Mouse (Mus musculus) embryonic facial prominence, embryonic 11.5 days (tissue): Measurements from ENCODE around the gene Klk12. TPM values are rescaled to one million over a fixed set of nuclear protein-coding genes. Genes with fewer than 3 reads are reported as not detected.

ENCODE experiments used
- ATAC-seq: fragments of 200-750 bp; cut with Nextera tagmentation; replicated peaks from 2 replicates; pipeline ENCODE4 v1.8.0; 2017; ENCODE audit warnings: low read depth; ENCODE audit not compliant: insufficient number of reproducible peaks, low FRiP score, low TSS enrichment
- DNase-seq: peaks from one replicate; pipeline ENCODE4 v3.0.0-alpha.2; 2015; ENCODE audit warnings: low spot score
- H3K27ac ChIP-seq: fragments of 300-500 bp; sonication (generic); replicated peaks from 2 replicates; pipeline ENCODE4 v1.5.1; 2014; ENCODE audit warnings: mild to moderate bottlenecking, low read depth, low read length, control low read depth
- H3K27me3 ChIP-seq: fragments of 300-500 bp; sonication (generic); 2 replicates; pipeline ENCODE4 v1.6.1; 2014; ENCODE audit warnings: mild to moderate bottlenecking, low read length, moderate library complexity, mixed read lengths; ENCODE audit not compliant: control insufficient read depth, insufficient read depth
- H3K36me3 ChIP-seq: fragments of 300-500 bp; sonication (generic); replicated peaks from 2 replicates; pipeline ENCODE4 v1.6.1; 2014; ENCODE audit warnings: low read depth, mild to moderate bottlenecking, low read length, moderate library complexity, mixed read lengths; ENCODE audit not compliant: control insufficient read depth, insufficient read depth
- H3K4me1 ChIP-seq: fragments of 300-500 bp; sonication (generic); 2 replicates; pipeline ENCODE4 v1.6.1; 2014; ENCODE audit warnings: low read length, mixed read lengths; ENCODE audit not compliant: control insufficient read depth, insufficient read depth
- H3K4me2 ChIP-seq: fragments of 300-500 bp; sonication (generic); 2 replicates; pipeline ENCODE4 v1.6.1; 2014; ENCODE audit warnings: low read depth, mild to moderate bottlenecking, control low read depth, low read length, moderate library complexity
- H3K4me3 ChIP-seq: fragments of 300-500 bp; sonication (generic); 2 replicates; pipeline ENCODE4 v1.5.1; 2014; ENCODE audit warnings: low read depth, low read length, control low read depth
- H3K9ac ChIP-seq: fragments of 300-500 bp; sonication (generic); replicated peaks from 2 replicates; pipeline ENCODE4 v1.6.1; 2014; ENCODE audit warnings: mild to moderate bottlenecking, control low read depth, low read length
- H3K9me3 ChIP-seq: fragments of 300-500 bp; sonication (generic); replicated peaks from 2 replicates; pipeline ENCODE4 v1.6.1; 2016; ENCODE audit warnings: mild to moderate bottlenecking, low read length, inconsistent platforms, mixed read lengths; ENCODE audit not compliant: control insufficient read depth
- WGBS: fragments of 180-500 bp; shearing (Covaris S2); extraction: QIAGEN DNeasy Blood & Tissue Kit; methylation state at CpG from one replicate; pipeline ENCODE4 v1.1.7; 2014; 5-methylcytosine and 5-hydroxymethylcytosine counted together
- polyA plus RNA-seq: library from polyadenylated mRNA; unstranded; fragments of >200 nt; fragmentation: Nextera tagmentation; extraction: Ambion mirVana; gene quantifications from 2 replicates; pipeline ENCODE4 v1.2.1, GENCODE M21; 2014

The Klk12 gene
- polyA plus RNA-seq, 1 experiment from 2014 or later = not detected

DNA sequence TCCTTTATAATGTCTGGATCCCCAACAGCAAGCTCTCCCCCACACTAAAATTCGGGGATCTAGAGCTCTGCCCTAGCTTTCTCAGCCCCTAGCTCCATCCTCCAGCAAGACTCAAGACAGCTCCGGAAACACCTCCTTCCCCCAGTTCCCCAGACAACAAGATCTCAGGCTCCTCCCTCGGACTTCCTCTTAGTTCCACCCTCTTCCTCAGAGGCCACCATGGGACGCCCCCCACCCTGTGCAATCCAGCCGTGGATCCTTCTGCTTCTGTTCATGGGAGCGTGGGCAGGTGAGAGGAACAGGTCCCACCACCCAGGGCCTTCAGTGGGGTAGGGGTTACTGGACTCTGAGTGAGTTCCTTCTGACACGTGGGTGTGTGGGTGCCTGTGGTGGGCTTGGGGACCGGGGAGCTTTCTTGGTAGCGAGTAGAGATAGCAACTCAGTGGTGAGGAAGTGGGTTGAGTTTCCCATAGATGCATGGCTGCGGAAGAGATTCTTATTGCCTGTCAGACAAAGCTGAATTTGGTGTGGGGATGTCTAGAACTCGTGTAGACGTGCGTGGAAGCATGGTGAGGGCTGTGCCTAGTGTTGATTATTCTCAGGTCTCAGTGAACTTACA, 29.3 kb downstream of the Klk12 start:
- H3K9ac ChIP-seq = peak overlapping the region; percentile 43
- no peaks in the 10 kb centered on the region for H3K9me3 ChIP-seq
- 33% methylated on average over 13 of the region's 13 CpGs for WGBS
- H3K4me2 ChIP-seq = peak overlapping the region; percentile 61
- DNase-seq = peak; percentile 32
- ATAC-seq = 0 out of 2 replicates have a peak, but pooled peaks have one; percentile 25
- peaks cover 6% of the 10 kb centered on the region; the same call in 1 of the 2 replicates for H3K27me3 ChIP-seq
- no peak overlapping the region for H3K27ac ChIP-seq
- H3K36me3 ChIP-seq = no peaks in the 10 kb centered on the region
- H3K4me1 ChIP-seq = no peaks in the 10 kb centered on the region
- H3K4me3 ChIP-seq = peak overlapping the region; percentile 42

DNA sequence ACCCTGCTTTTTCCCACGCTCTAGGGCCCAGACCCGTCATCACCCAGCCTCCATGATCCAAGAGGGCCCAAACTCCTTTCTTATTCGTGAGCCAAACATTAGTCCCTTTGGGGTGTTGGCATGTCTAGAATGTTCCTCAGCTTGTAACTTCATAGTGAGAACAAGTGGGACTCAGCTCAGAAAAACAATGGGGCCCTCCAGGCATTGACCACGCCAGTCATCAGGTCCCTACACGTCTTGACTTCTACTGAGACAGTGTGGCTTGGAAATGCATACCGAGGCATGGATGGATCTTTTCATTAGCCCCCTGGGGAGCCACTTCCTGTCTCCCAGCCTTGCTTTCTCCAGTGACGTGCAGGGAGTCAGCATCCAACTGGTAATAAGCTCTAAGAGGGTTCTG, 31.2 kb downstream of the Klk12 start:
- WGBS = 70% methylated on average over 7 of the region's 7 CpGs
- no peak overlapping the region for H3K4me2 ChIP-seq
- no peak for ATAC-seq

DNA sequence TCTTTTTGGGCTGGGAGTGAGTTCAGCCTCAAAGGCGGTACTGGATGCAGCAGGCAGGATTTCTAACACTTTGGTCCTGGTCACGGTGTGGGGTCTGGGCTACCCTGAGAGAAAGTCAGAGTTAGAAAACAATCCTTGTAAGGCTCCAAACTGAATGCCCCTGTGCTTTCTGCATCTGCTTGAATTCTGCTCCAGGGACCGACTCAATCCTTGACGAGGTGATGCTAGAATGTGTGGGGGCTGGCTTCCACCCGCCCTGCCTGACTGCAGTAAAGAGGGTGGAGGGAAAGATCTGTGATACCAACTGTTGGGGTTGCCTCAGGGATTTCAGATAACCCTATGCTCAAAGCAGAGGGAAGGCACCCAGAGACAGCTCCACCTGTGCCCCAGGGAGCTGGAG, 42.3 kb downstream of the Klk12 start, which contains the start of gene Klk7:
TSS of gene Klk7 (plus strand) at position 301 of the 400 bp plus-strand sequence.
- no peak for DNase-seq
- WGBS = 47% methylated on average over 5 of the region's 5 CpGs
- H3K4me2 ChIP-seq = no peak within 1 kb of the TSS
- no peaks in the 10 kb centered on the region for H3K9me3 ChIP-seq
- H3K4me3 ChIP-seq = no peak within 1 kb of the TSS
- no peak for ATAC-seq
- H3K27ac ChIP-seq = no peak within 1 kb of the TSS
- H3K4me1 ChIP-seq = no peaks in the 10 kb centered on the region
- H3K27me3 ChIP-seq = no peaks in the 10 kb centered on the region
- H3K9ac ChIP-seq = no peak within 1 kb of the TSS
- H3K36me3 ChIP-seq = no peaks in the 10 kb centered on the region

More for the DNA sequence above, 31.2 kb downstream of the Klk12 start:
- Histone ChIP-seq H3K9ac (no peak overlapping the region), H3K36me3 (no peaks in the 10 kb centered on the region), H3K4me1 (no peaks in the 10 kb centered on the region), H3K9me3 (no peaks in the 10 kb centered on the region), H3K27me3 (peaks cover 6% of the 10 kb centered on the region; the same call in 1 of the 2 replicates), H3K27ac (no peak overlapping the region), H3K4me3 (no peak overlapping the region)
- DNase-seq = no peak

DNA sequence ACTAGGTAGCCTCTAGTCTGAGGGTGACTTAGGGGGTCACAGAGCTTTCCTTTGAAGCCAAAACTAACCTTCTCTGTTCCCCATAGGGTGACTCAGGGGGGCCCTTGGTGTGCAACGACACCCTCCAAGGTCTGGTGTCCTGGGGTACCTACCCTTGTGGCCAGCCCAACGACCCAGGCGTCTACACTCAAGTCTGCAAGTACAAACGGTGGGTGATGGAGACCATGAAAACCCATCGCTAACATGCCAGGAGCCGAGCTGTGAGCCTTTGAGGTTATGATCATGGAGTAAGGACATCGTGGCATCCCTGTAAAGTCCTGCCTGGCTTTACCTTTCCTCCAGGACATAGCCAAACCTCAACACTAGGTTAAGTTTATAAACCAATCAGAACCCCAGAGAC, 46.5 kb downstream of the Klk12 start:
- Histone ChIP-seq H3K4me3 (no peak overlapping the region), H3K27me3 (no peaks in the 10 kb centered on the region), H3K36me3 (no peaks in the 10 kb centered on the region), H3K9me3 (no peaks in the 10 kb centered on the region), H3K27ac (no peak overlapping the region), H3K4me2 (no peak overlapping the region), H3K9ac (no peak overlapping the region), H3K4me1 (no peaks in the 10 kb centered on the region)
- no peak for ATAC-seq
- DNase-seq = no peak
- 85% methylated on average over 7 of the region's 7 CpGs for WGBS

DNA sequence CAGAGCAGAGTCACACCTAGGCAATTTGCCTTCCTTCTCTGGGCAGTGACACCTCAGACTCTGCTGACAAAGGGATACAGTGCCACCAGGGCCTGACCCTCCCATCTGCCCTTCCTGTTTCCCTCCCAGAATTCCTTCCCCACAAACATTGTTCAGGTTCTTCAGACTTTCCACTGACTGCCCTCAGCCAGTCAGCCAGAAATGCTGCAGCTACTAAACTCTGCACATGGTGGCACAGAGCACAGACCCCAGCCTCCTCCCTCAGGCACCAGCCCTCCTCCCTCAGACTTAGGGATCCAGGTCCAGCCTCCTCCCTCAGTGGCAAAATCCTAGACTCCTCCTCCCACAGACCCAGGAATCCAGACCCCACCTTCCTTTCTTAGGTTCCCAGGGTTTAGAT, 48.0 kb downstream of the Klk12 start:
- H3K4me2 ChIP-seq = no peak overlapping the region
- no peak overlapping the region for H3K27ac ChIP-seq
- DNase-seq (no peak), ATAC-seq (no peak)
- no peaks in the 10 kb centered on the region for H3K27me3 ChIP-seq
- H3K36me3 ChIP-seq = no peaks in the 10 kb centered on the region
- H3K9ac ChIP-seq = no peak overlapping the region
- H3K4me1 ChIP-seq = no peaks in the 10 kb centered on the region
- H3K9me3 ChIP-seq = no peaks in the 10 kb centered on the region
- no peak overlapping the region for H3K4me3 ChIP-seq

DNA sequence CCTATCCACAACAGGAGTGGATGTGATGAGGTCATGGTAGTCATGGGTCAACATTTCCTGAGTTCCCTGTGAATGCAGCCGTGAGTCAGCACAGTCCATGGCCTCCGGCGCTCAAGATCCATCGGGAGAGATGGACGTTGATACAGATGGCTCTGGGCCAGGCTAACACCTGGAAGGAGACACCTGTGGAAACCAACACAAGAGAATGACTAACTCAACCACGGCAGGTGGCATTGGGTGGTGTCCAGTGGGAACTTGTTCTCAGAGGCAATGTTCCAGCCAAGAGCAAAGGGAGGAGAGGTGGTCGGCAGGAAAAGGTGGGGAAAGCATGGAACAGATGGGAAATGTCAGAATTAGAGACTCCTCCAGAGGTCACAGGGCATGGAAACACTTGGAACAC, 52.9 kb downstream of the Klk12 start:
- H3K27me3 ChIP-seq = no peaks in the 10 kb centered on the region
- no peak overlapping the region for H3K4me3 ChIP-seq
- no peak for ATAC-seq
- H3K36me3 ChIP-seq = no peaks in the 10 kb centered on the region
- no peak overlapping the region for H3K4me2 ChIP-seq
- H3K27ac ChIP-seq = no peak overlapping the region
- no peaks in the 10 kb centered on the region for H3K4me1 ChIP-seq
- no peaks in the 10 kb centered on the region for H3K9me3 ChIP-seq
- WGBS = 86% methylated on average over 7 of the region's 7 CpGs
- DNase-seq = no peak
- no peak overlapping the region for H3K9ac ChIP-seq

Other genes starting within 250 kb of the Klk12 start
- gene Cd33, start 224.5 kb upstream of the Klk12 start, polyA plus RNA-seq = 1.3 and 1.5 TPM in 2 replicates
- gene Zfp658, start 206.6 kb upstream of the Klk12 start, polyA plus RNA-seq = 5.4 and 7.1 TPM in 2 replicates
- gene Zfp719, start 189.3 kb upstream of the Klk12 start, polyA plus RNA-seq = 19.3 and 19.6 TPM in 2 replicates
- gene Zfp819, start 161.7 kb upstream of the Klk12 start, polyA plus RNA-seq = 0.14 and 0.67 TPM in 2 replicates
- gene Ceacam18, start 134.2 kb upstream of the Klk12 start, polyA plus RNA-seq = not detected in 2 replicates
- 0.32 TPM in 1 of 2 replicates, not detected in the other for gene Siglece, start 108.7 kb upstream of the Klk12 start, polyA plus RNA-seq
- gene Ctu1, start 96.9 kb upstream of the Klk12 start, polyA plus RNA-seq = 8.1 and 9.1 TPM in 2 replicates
- not detected in 2 replicates for gene Klk14, start 78.5 kb upstream of the Klk12 start, polyA plus RNA-seq
- gene Klk13, start 56.3 kb upstream of the Klk12 start, polyA plus RNA-seq = 0.49 TPM in 2 replicates
- gene Klk11, start 5.7 kb downstream of the Klk12 start, polyA plus RNA-seq = not detected in 2 replicates
- 0.15 and 0.40 TPM in 2 replicates for gene Klk10, start 12.1 kb downstream of the Klk12 start, polyA plus RNA-seq
- not detected in 2 replicates for gene Klk9, start 23.0 kb downstream of the Klk12 start, polyA plus RNA-seq
- 14.4 and 19.0 TPM in 2 replicates for gene Klk8, start 28.7 kb downstream of the Klk12 start, polyA plus RNA-seq
- not detected in 2 replicates for gene Klk7, start 42.4 kb downstream of the Klk12 start, polyA plus RNA-seq
- gene Klk6, start 55.6 kb downstream of the Klk12 start, polyA plus RNA-seq = 0.29 TPM in 1 of 2 replicates, not detected in the other
- gene Klk5, start 73.1 kb downstream of the Klk12 start, polyA plus RNA-seq = not detected in 2 replicates
- 0.28 TPM in 1 of 2 replicates, not detected in the other for gene Klk4, start 112.3 kb downstream of the Klk12 start, polyA plus RNA-seq
- gene Klk15, start 164.8 kb downstream of the Klk12 start, polyA plus RNA-seq = not detected in 2 replicates
- not detected in 2 replicates for gene Klk1b8, start 181.8 kb downstream of the Klk12 start, polyA plus RNA-seq
- not detected in 2 replicates for gene Klk1b1, start 197.9 kb downstream of the Klk12 start, polyA plus RNA-seq
- gene Klk1b9, start 207.2 kb downstream of the Klk12 start, polyA plus RNA-seq = not detected in 2 replicates
- gene Klk1b11, start 227.0 kb downstream of the Klk12 start, polyA plus RNA-seq = not detected in 2 replicates
- 0.15 TPM in 1 of 2 replicates, not detected in the other for gene Klk1b26, start 243.3 kb downstream of the Klk12 start, polyA plus RNA-seq